Mouse (Mus musculus) olfactory bulb, adult 2 months (tissue): ENCODE measurements around the gene Gm28043.

ENCODE experiments used
- CTCF ChIP-seq: fragments of 200-500 bp; IDR thresholded peaks from 2 replicates; pipeline ENCODE4 v1.5.1; 2012; ENCODE audit warnings: low read depth, mild to moderate bottlenecking, low read length, moderate library complexity; ENCODE audit not compliant: insufficient read depth
- POLR2A ChIP-seq: fragments of 200-500 bp; IDR thresholded peaks from 2 replicates; pipeline ENCODE4 v1.6.1; 2012; ENCODE audit warnings: mild to moderate bottlenecking, low read depth, low read length, moderate library complexity; ENCODE audit not compliant: insufficient read depth

DNA sequence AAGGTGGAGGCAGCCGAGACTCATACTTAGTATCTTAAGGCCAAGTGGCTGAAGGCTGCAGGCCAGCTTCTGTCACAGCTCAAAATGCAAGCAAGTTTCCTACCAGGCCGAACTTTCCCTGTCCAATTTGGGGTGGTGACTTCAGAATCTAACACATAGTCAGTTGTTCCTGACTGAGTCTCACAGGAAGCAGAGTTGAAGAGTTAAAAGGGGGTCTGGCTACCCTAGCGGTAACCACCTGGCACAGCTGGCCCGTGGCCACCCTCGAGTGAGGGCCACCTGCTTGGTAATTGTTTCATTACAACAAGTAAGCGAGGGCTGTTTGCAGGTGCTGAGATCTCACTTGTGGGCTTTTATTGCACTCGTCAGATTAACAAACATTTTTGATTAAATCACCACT, 97.9 kb downstream of the Gm28043 start:
- no peak for TF ChIP-seq CTCF
- no peak for TF ChIP-seq POLR2A
